Mouse (Mus musculus) intestine, embryonic 14.5 days (tissue): ENCODE data around the gene Rarb. TPM values are rescaled to one million over a fixed set of nuclear protein-coding genes. Genes with fewer than 3 reads are reported as not detected.

Experiments used
- ATAC-seq: fragments of 200-750 bp; cut with Nextera tagmentation; replicated peaks from 2 replicates; pipeline ENCODE4 v1.8.0; 2017; ENCODE audit warnings: low read depth, moderate number of reproducible peaks, moderate TSS enrichment, moderate library complexity; ENCODE audit not compliant: low FRiP score, low TSS enrichment
- DNase-seq: peaks from one replicate; pipeline ENCODE4 v3.0.0-alpha.2; 2018; ENCODE audit warnings: low spot score
- H3K27ac ChIP-seq: fragments of 300-500 bp; sonication (generic); 2 replicates; pipeline ENCODE4 v1.5.1; 2014; ENCODE audit warnings: low read depth, mild to moderate bottlenecking, control low read depth
- H3K27me3 ChIP-seq: fragments of 300-500 bp; sonication (generic); replicated peaks from 2 replicates; pipeline ENCODE4 v1.6.1; 2014; ENCODE audit warnings: low read length, control low read depth; ENCODE audit not compliant: control insufficient read depth, insufficient read depth
- H3K36me3 ChIP-seq: fragments of 300-500 bp; sonication (generic); 2 replicates; pipeline ENCODE4 v1.6.1; 2014; ENCODE audit warnings: low read length, control low read depth; ENCODE audit not compliant: control insufficient read depth, insufficient read depth
- H3K4me1 ChIP-seq: fragments of 300-500 bp; sonication (generic); replicated peaks from 2 replicates; pipeline ENCODE4 v1.6.1; 2014; ENCODE audit warnings: low read length, control low read depth, mixed read lengths; ENCODE audit not compliant: control insufficient read depth, insufficient read depth
- H3K4me2 ChIP-seq: fragments of 300-500 bp; sonication (generic); 2 replicates; pipeline ENCODE4 v1.6.1; 2014; ENCODE audit warnings: low read length
- H3K4me3 ChIP-seq: fragments of 300-500 bp; sonication (generic); 2 replicates; pipeline ENCODE4 v1.5.1; 2014; ENCODE audit warnings: low read depth, low read length, control low read depth, mixed read lengths
- H3K9ac ChIP-seq: fragments of 300-500 bp; sonication (generic); 2 replicates; pipeline ENCODE4 v1.6.1; 2014; ENCODE audit warnings: mild to moderate bottlenecking, low read length
- H3K9me3 ChIP-seq: fragments of 300-500 bp; sonication (generic); 2 replicates; pipeline ENCODE4 v1.6.1; 2016; ENCODE audit warnings: low read length, control low read depth; ENCODE audit not compliant: control insufficient read depth
- WGBS: fragments of 180-500 bp; shearing (Covaris S2); extraction: QIAGEN DNeasy Blood & Tissue Kit; methylation state at CpG from one replicate; pipeline ENCODE4 v1.1.7; 2014; 5-methylcytosine and 5-hydroxymethylcytosine counted together
- polyA plus RNA-seq: library from polyadenylated mRNA; unstranded; fragments of >200 nt; fragmentation: Nextera tagmentation; extraction: Ambion mirVana; gene quantifications from 2 replicates; pipeline ENCODE4 v1.2.1, GENCODE M21; 2014

Rarb gene
- polyA plus RNA-seq, 1 experiment from 2014 or later = 20.6 TPM

DNA sequence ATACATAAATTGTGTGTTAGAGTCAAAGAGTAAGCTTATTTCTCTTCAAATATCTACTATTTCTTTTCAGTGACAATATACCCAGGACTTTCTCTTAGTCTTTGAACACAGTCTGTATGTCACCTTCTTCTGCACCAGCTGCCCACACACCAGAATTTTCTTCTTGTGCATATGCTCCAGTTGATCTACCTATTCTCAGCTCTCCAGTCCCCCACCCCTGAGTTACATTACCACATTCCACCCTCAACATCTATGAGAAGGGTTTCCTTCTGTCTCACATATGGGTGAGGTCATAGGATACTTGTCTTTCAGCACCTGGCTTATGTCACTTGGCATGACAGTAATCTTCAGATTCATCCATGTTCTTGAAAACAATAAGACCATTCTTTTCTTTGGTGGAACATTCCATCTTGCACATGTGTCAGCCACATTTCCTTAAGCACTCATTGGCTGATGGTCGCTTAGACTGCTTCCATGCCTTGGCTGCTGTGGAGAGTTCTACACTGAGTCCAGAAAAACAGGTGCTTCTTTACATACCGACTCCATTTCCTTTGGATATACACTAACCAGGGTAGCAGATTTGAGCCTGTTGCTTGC is 71.9 kb downstream of the Rarb start:
- Histone ChIP-seq H3K4me2 (no peak overlapping the region), H3K27me3 (0 out of 2 replicates have a peak, but pooled peaks cover 4% of the 10 kb centered on the region), H3K9ac (no peak overlapping the region), H3K4me1 (no peaks in the 10 kb centered on the region), H3K4me3 (no peak overlapping the region), H3K9me3 (no peaks in the 10 kb centered on the region), H3K36me3 (no peaks in the 10 kb centered on the region), H3K27ac (no peak overlapping the region)
- 61% methylated on average over 2 of the region's 2 CpGs for WGBS
- ATAC-seq (no peak), DNase-seq (peak; percentile 15)

DNA sequence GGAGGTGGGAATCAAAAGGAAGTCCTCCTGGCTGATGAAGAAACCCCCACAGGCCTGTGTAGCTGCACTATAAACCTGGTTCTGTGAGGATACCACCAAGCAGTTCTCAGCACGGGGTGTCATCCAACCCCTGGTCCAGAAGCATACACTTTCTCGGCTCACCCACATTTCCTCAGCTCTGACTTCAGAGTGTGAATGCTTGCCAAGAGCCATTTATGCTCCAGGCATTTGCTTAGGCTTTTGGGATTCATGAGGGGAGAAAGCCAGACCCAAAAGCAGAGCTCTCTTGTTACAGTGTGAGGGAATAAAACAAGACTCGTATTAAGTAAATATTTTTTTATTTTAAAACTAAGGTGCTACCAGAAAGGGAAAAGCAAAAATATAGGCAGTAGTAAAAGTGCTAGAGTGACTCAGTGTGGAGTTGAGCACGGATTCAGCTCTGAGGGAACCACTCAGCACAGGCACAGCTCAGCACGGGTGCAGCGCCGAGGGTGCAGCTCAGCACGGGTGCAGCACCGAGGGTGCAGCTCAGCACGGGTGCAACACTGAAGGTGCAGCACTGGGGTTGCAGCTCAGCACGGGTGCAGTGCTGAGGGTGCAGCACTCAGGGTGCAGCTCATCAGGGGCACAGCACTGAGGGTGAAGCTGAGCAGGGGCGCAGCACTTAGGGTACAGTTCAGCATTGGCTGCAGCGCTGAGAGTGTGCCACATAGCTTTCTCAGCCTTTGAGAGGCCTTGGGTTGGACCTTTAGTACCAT is 77.8 kb downstream of the Rarb start:
- H3K4me3 ChIP-seq = no peak overlapping the region
- no peaks in the 10 kb centered on the region for H3K27me3 ChIP-seq
- WGBS = 68% methylated on average over 13 of the region's 13 CpGs
- 0 out of 2 replicates have a peak, but pooled peaks cover 6% of the 10 kb centered on the region for H3K4me1 ChIP-seq
- no peak overlapping the region for H3K9ac ChIP-seq
- H3K4me2 ChIP-seq = no peak overlapping the region
- no peaks in the 10 kb centered on the region for H3K9me3 ChIP-seq
- no peaks in the 10 kb centered on the region for H3K36me3 ChIP-seq
- DNase-seq = no peak
- 0 out of 2 replicates have a peak, but pooled peaks have one; percentile 27 for ATAC-seq
- H3K27ac ChIP-seq = no peak overlapping the region

DNA sequence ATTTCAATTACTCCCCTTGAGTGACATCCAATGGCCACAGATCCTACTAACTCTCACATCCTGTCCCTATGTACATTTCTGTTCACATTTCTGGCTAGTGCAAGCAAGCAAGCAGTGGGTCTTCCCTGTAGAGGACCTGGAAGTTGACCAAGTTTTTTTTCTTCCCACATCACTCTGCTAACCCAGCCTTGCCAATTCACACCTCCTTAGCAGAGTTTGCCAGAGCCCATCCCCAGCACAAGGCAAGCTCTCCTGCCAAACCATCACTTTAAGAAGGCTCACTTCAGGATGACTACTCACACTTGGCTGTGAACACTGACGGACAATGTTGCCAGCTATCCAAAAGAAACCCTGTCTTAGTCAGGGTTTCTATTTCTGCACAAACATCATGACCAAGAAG is 80.4 kb downstream of the Rarb start:
- no peaks in the 10 kb centered on the region for H3K36me3 ChIP-seq
- H3K4me3 ChIP-seq = no peak overlapping the region
- no peaks in the 10 kb centered on the region for H3K27me3 ChIP-seq
- H3K9ac ChIP-seq = no peak overlapping the region
- no peak overlapping the region for H3K4me2 ChIP-seq
- peaks cover 24% of the 10 kb centered on the region for H3K4me1 ChIP-seq
- 89% methylated on average over 1 of the region's 1 CpGs for WGBS
- no peaks in the 10 kb centered on the region for H3K9me3 ChIP-seq
- H3K27ac ChIP-seq = no peak overlapping the region
- no peak for DNase-seq
- ATAC-seq = no peak

DNA sequence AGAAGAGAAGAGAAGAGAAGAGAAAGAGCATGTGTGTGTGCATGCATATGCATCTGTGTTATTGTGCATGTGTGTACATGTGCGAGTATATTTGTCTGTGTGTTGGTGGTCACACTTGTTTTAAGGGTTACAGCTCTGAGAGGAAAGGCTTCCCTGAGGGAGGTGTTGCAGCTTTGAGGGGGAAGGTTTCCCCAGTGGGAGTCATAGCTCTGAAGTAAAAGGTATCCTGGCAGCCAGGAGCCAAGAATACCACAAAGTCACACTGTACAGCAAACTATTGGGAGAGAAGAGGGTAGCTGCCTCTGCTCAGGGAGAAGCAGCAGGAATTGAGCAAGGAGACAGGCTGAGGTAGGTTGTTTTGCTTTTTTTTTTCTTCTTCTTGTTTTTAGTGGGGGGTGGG is 81.2 kb downstream of the Rarb start:
- no peak for ATAC-seq
- Histone ChIP-seq H3K4me1 (peaks cover 28% of the 10 kb centered on the region), H3K9me3 (no peaks in the 10 kb centered on the region), H3K36me3 (no peaks in the 10 kb centered on the region), H3K27me3 (no peaks in the 10 kb centered on the region), H3K9ac (no peak overlapping the region), H3K4me2 (no peak overlapping the region), H3K4me3 (no peak overlapping the region), H3K27ac (no peak overlapping the region)
- 92% methylated on average over 1 of the region's 1 CpGs for WGBS
- DNase-seq = no peak

DNA sequence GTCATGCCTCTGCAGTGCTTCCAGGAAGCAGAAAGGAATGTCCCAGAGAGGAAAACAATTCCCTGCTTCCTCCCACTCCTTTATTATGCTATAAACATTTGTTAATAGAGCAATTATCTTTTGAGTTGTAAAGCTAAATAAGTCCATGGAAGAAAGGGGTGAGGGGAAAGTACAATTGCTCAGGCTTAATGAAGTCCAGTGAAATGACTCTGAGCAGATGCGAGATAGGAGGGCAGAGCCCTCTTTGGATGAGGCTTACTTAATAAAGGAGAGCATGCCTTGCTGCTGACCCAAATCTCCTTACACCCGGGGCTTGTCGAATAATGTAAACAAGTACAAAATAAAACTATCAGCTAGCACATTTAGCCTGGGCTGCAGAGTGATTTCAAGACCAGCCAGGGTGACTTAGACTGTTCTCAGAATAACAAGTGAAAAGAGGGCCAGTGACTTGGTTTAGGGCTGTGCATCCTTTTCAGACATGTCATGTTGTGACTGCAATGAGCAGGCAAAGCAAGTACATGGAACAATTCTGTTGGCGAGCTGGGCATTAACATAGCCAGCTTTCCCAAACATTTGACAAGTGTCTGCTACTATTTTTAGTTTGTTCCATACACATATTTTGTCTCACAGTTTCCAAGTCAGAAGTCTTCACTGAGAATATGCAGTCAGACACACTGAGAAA is 83.5 kb downstream of the Rarb start:
- H3K4me3 ChIP-seq = no peak overlapping the region
- H3K4me2 ChIP-seq = no peak overlapping the region
- no peaks in the 10 kb centered on the region for H3K9me3 ChIP-seq
- ATAC-seq (no peak), DNase-seq (no peak)
- no peaks in the 10 kb centered on the region for H3K36me3 ChIP-seq
- WGBS = 22% methylated on average over 4 of the region's 4 CpGs
- H3K9ac ChIP-seq = no peak overlapping the region
- H3K4me1 ChIP-seq = peaks cover 22% of the 10 kb centered on the region
- no peaks in the 10 kb centered on the region for H3K27me3 ChIP-seq
- H3K27ac ChIP-seq = no peak overlapping the region

DNA sequence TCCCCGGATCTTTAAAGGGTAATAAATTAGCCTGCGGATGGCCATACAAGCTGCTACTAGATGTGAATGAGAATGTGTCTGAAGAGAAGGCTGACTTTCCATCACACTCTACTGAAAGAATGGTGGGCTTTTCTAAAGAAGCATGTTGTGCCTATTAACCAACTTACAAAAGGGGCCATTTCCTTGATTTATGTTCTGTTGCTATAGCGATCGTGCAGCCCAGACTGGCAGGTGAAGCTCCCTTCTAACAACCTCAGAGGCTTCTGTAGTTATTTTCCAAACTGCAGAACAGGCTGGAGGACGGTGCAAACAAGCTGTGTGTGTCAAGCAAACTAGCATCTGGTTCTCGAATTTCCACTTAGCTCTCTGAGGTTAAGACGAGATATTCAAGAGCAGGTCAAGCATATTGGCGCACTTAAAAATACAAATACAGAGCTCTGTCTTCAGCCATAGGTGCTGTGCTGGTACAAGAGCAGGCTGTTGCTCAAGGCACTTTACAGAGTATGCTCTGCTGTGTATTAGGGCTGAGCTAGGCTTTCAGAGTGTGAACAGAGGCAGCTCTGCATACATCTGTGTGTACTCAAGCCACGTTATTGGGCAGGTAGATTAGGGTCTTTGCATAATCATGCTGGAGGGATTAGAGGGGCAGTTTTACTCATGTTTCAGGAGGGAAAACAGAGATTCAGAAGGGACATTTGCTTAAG is 85.2 kb downstream of the Rarb start:
- Histone ChIP-seq H3K4me1 (peaks cover 22% of the 10 kb centered on the region), H3K9me3 (no peaks in the 10 kb centered on the region), H3K4me3 (no peak overlapping the region), H3K9ac (no peak overlapping the region), H3K36me3 (no peaks in the 10 kb centered on the region), H3K27ac (no peak overlapping the region), H3K27me3 (no peaks in the 10 kb centered on the region), H3K4me2 (peak overlapping the region; percentile 6; the same call in 1 of the 2 replicates)
- ATAC-seq (0 out of 2 replicates have a peak, but pooled peaks have one; percentile 48), DNase-seq (no peak)
- 9% methylated on average over 9 of the region's 9 CpGs for WGBS

DNA sequence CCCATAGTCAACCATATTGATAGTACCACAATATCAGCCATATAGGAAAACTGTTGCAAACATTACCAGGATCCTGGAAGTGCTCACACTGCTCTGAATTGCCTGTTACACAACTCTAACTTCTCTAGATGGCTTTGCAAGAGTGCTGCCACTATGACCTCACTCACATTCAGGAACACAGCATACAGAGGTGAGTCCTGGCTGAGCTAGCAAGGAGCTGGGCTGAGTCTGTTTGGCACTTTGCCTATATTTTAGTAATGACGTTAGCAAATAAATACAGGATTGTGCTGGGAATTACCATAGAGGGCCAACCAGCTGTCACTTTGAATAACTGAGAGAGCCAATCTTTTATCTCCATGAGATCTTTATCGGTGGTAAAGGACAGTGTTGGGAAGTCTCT is 86.9 kb downstream of the Rarb start:
- no peak overlapping the region for H3K4me3 ChIP-seq
- 53% methylated on average over 2 of the region's 2 CpGs for WGBS
- no peaks in the 10 kb centered on the region for H3K36me3 ChIP-seq
- no peak overlapping the region for H3K9ac ChIP-seq
- no peak overlapping the region for H3K27ac ChIP-seq
- no peaks in the 10 kb centered on the region for H3K9me3 ChIP-seq
- ATAC-seq (no peak), DNase-seq (no peak)
- peaks cover 22% of the 10 kb centered on the region for H3K4me1 ChIP-seq
- H3K4me2 ChIP-seq = no peak overlapping the region
- no peaks in the 10 kb centered on the region for H3K27me3 ChIP-seq

DNA sequence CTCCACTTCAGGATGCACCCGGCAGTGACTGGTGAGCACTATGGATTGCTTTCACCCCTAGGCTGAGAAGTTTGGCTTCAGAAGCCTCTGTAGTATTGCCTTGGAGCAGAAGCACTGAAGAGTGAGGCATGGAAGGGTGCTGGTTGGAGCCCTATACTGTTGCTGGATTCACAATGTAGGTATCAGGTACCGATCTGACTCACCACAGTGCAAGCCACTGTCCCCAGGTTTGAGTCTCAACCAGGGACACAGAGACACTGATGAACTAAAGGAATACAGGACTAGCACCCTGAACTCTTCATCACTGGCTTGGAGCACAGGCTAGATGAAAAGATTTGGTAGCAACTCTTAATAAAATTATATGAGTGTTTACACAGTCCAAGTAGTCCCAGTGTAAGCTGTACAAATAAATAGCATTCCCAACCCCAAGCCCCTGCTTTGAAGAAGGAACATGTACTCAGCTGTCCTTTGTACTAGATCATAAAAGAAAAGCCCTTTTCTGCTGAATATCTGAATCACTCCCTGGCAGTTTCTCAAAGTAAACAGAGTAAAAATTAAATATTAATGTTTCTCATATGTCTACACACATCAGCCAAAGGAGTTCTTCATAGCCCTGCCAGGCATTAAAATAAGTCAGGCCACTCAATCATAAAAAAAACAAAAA is 90.6 kb downstream of the Rarb start:
- H3K9ac ChIP-seq = no peak overlapping the region
- no peak overlapping the region for H3K27ac ChIP-seq
- H3K9me3 ChIP-seq = peaks cover 3% of the 10 kb centered on the region; the same call in 1 of the 2 replicates
- peak; percentile 85 for ATAC-seq
- peaks cover 1% of the 10 kb centered on the region; the same call in 1 of the 2 replicates for H3K4me1 ChIP-seq
- H3K36me3 ChIP-seq = no peaks in the 10 kb centered on the region
- no peak for DNase-seq
- no peak overlapping the region for H3K4me2 ChIP-seq
- no peak overlapping the region for H3K4me3 ChIP-seq
- 84% methylated on average over 2 of the region's 2 CpGs for WGBS
- no peaks in the 10 kb centered on the region for H3K27me3 ChIP-seq
